Mouse (Mus musculus) forelimb bud, embryonic 11.5 days (tissue): ENCODE results near the gene Vmn1r220.
"Not testable (repeated sequence)": the region's sequence is repeated elsewhere in the genome, so short reads cannot be mapped to it uniquely, and the experiment has no call there.

ENCODE experiments used
- DNase-seq: peaks from one replicate; pipeline ENCODE4 v3.0.0-alpha.2; 2012; ENCODE audit warnings: low read depth, low spot score

The Vmn1r220 gene

GRCm38 (mm10) chr13:23187875-23188274 lies at the start of gene Vmn1r220:
Gene Vmn1r220, minus strand, starts transcription at chr13:23187975.
- no peak for DNase-seq

GRCm38 (mm10) chr13:23235847-23236246 lies 48.1 kb upstream of the Vmn1r220 start, which contains the start of gene Vmn1r222:
Gene Vmn1r222, minus strand, starts transcription at chr13:23235947.
- not testable (repeated sequence) for DNase-seq

GRCm38 (mm10) chr13:23213827-23214226 lies 26.1 kb upstream of the Vmn1r220 start, which contains the start of gene Vmn1r221:
Gene Vmn1r221, plus strand, starts transcription at chr13:23214127.
- not testable (repeated sequence) for DNase-seq

DNA sequence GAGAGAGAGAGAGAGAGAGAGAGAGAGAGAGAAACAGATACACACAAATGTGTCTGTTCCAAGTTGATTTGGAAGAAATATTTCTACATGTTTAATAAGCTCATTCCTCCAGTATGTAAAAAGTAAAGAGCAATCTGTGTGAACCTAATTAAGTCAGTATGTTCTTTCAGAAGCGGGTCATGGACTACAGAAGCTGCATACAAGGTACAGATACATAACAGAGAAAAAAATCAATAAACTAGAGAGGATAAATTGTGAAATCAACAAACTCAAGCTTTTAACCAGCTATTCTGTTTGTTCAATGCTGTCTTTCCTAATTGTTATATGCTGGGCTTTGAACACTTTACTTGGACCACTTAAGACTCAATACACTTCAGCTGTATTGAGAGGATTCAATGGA lies 16.1 kb upstream of the Vmn1r220 start:
- not testable (repeated sequence) for DNase-seq

GRCm38 (mm10) chr13:23166471-23166870 lies 21.3 kb downstream of the Vmn1r220 start:
- not testable (repeated sequence) for DNase-seq

DNA sequence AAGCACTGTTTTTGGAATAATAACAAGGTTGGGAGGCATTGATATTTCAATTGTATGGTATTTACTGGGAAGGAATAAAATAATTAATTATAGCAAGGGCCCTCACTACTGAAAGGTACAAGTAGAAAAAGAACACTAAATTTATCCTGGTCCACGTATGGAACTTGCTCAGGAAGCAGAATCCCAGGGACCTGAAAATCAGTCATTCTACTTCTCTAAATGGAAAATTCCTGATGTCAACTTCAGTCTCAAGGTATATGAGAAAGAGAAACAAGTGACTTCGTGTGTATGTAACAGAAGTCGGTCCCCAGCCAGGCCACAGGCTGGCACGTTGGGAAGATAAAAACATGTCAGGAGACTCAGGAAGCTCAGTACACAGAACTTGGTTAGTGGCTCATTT lies 28.8 kb downstream of the Vmn1r220 start, which contains the start of gene Vmn1r219:
Gene Vmn1r219, plus strand, starts transcription at position 301 of the 400 bp plus-strand sequence.
- no peak for DNase-seq

GRCm38 (mm10) chr13:23157848-23158247 lies 29.9 kb downstream of the Vmn1r220 start:
- no peak for DNase-seq

DNA sequence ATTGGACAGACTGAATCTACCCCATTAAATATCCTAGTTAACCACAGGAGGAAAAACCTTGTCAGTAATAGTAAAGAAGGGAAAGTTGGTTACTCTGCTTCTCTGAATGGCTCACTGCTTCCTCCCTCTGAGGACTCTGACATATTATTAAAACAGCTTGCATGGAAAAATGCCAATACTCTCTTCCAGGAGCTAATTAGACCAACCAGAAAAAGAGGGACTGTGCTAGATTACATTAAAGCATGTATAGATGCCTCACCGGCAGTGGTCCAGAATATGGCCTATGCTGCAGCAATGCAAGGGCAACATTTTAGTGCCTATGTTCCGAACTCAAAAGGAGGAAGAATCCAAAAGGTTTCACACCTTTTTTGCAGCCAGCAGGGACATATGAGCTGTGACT lies 48.9 kb downstream of the Vmn1r220 start:
- DNase-seq = no peak

- no peak for DNase-seq
These were observed 54.3 kb downstream of the Vmn1r220 start for GRCm38 (mm10) chr13:23133501-23133900.

DNA sequence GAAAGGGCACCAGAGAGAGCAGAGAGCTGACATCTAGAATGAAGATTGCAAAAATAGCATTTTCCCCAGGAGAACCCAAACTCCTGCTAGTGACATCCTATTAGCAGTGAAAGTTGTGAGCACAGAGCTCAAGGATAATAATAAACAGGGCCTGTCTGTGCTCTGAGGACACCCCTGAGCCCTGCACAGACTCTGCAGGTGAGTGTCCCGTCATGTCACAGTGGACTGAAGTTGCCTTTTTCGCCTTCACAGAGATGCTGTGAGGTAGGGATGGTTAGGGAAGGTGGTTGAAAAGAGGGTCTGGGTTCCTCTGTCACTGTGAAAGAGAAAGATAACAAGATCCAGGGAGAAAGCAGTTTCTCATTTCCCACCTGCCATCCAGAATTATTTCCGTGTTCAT lies 54.7 kb downstream of the Vmn1r220 start, which contains the start of gene Vmn1r218:
Gene Vmn1r218, plus strand, starts transcription at position 57 of the 400 bp plus-strand sequence.
- DNase-seq = no peak
